Mouse (Mus musculus) neural tube, embryonic 12.5 days (tissue): Measurements from ENCODE around the gene Lipt1. TPM values are rescaled to one million over a fixed set of nuclear protein-coding genes. Genes with fewer than 3 reads are reported as not detected.

Source experiments
- ATAC-seq: fragments of 200-750 bp; cut with Nextera tagmentation; 2 replicates; pipeline ENCODE4 v1.8.0; 2017; ENCODE audit warnings: low read depth, mild to moderate bottlenecking, moderate TSS enrichment, moderate library complexity; ENCODE audit not compliant: low FRiP score
- H3K27ac ChIP-seq: fragments of 300-500 bp; sonication (generic); 2 replicates; pipeline ENCODE4 v1.5.1; 2016
- H3K27me3 ChIP-seq: fragments of 300-500 bp; sonication (generic); replicated peaks from 2 replicates; pipeline ENCODE4 v1.6.1; 2016; ENCODE audit warnings: mild to moderate bottlenecking
- H3K36me3 ChIP-seq: fragments of 300-500 bp; sonication (generic); 2 replicates; pipeline ENCODE4 v1.6.1; 2016; ENCODE audit warnings: mild to moderate bottlenecking
- H3K4me1 ChIP-seq: fragments of 300-500 bp; sonication (generic); 2 replicates; pipeline ENCODE4 v1.6.1; 2016
- H3K4me2 ChIP-seq: fragments of 300-500 bp; sonication (generic); replicated peaks from 2 replicates; pipeline ENCODE4 v1.6.1; 2016; ENCODE audit warnings: mild to moderate bottlenecking
- H3K4me3 ChIP-seq: fragments of 300-500 bp; sonication (generic); 2 replicates; pipeline ENCODE4 v1.5.1; 2016
- H3K9ac ChIP-seq: fragments of 300-500 bp; sonication (generic); 2 replicates; pipeline ENCODE4 v1.6.1; 2016; ENCODE audit warnings: mild to moderate bottlenecking
- H3K9me3 ChIP-seq: fragments of 300-500 bp; sonication (generic); 2 replicates; pipeline ENCODE4 v1.6.1; 2016; ENCODE audit warnings: mild to moderate bottlenecking
- WGBS: fragments of 180-500 bp; shearing (Covaris S2); methylation state at CpG from one replicate; pipeline ENCODE4 v1.1.7; 2016; 5-methylcytosine and 5-hydroxymethylcytosine counted together
- polyA plus RNA-seq: library from polyadenylated mRNA; unstranded; fragments of >200 nt; fragmentation: Nextera tagmentation; extraction: Ambion mirVana; gene quantifications from 2 replicates; pipeline ENCODE4 v1.2.1, GENCODE M21; 2016

Gene Lipt1
- polyA plus RNA-seq: 7.1 and 7.9 TPM in 2 replicates

- ATAC-seq: peak; percentile 54
- Histone ChIP-seq H3K27ac (no peak within 1 kb of the TSS; the same call in 1 of the 2 replicates), H3K4me2 (peak within 1 kb of the TSS; percentile 73), H3K9ac (peak within 1 kb of the TSS; percentile 40), H3K27me3 (peaks cover 3% of the 10 kb centered on the region; the same call in 1 of the 2 replicates), H3K4me1 (no peaks in the 10 kb centered on the region), H3K36me3 (peaks cover 19% of the 10 kb centered on the region), H3K9me3 (peaks cover 7% of the 10 kb centered on the region; the same call in 1 of the 2 replicates), H3K4me3 (peak within 1 kb of the TSS; percentile 50)
- 7% methylated on average over 7 of the region's 7 CpGs for WGBS
Measured at GRCm38 (mm10) chr1:37871704-37872103, at the start of gene Lipt1. Lipt1 (plus strand) TSS chr1:37871738.

DNA sequence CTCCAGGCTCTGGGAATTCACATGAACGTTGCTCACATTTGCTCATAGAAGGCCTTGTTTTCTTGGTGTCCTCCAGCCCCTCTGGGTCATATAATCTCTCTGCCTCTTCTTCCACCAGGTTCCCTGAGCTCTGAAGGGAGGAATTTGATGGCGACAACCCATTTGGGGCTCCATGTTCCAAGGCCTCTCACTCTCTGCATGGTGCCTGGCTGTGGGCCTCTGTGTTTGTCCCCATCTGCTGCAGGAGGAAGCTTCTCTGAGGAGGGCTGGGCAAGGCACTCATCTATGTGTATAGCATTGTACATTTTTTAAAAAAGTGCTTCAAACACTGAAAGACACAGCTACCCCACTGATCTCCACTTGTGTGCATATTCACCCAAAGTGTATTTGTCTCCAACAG lies 39.9 kb upstream of the Lipt1 start:
- Histone ChIP-seq H3K9me3 (no peaks in the 10 kb centered on the region), H3K9ac (no peak overlapping the region), H3K27ac (no peak overlapping the region), H3K4me1 (no peaks in the 10 kb centered on the region), H3K27me3 (no peaks in the 10 kb centered on the region), H3K4me2 (no peak overlapping the region), H3K36me3 (peaks cover 14% of the 10 kb centered on the region), H3K4me3 (no peak overlapping the region)
- WGBS: 49% methylated on average over 2 of the region's 2 CpGs
- no peak for ATAC-seq

- Histone ChIP-seq H3K9me3 (no peaks in the 10 kb centered on the region), H3K4me2 (no peak overlapping the region), H3K27ac (no peak overlapping the region), H3K27me3 (no peaks in the 10 kb centered on the region), H3K4me3 (no peak overlapping the region), H3K36me3 (no peaks in the 10 kb centered on the region), H3K9ac (no peak overlapping the region), H3K4me1 (no peaks in the 10 kb centered on the region)
- 83% methylated on average over 8 of the region's 8 CpGs for WGBS
- ATAC-seq: no peak
Measured at GRCm38 (mm10) chr1:37846878-37847277, 24.7 kb upstream of the Lipt1 start.

- ATAC-seq: no peak
- H3K9ac ChIP-seq: no peak overlapping the region
Measured at GRCm38 (mm10) chr1:37850696-37851095, 20.8 kb upstream of the Lipt1 start.

GRCm38 (mm10) chr1:37864511-37865400 lies 6.8 kb upstream of the Lipt1 start:
- peak overlapping the region; percentile 64 for H3K4me3 ChIP-seq
- H3K9ac ChIP-seq: peak overlapping the region; percentile 67
- no peaks in the 10 kb centered on the region; the same call in 1 of the 2 replicates for H3K27me3 ChIP-seq
- peak overlapping the region; percentile 86 for H3K27ac ChIP-seq
- H3K4me2 ChIP-seq: peak overlapping the region; percentile 70
- peak; percentile 98 for ATAC-seq
- H3K36me3 ChIP-seq: no peaks in the 10 kb centered on the region
- no peaks in the 10 kb centered on the region for H3K9me3 ChIP-seq
- no peaks in the 10 kb centered on the region for H3K4me1 ChIP-seq
- under 1% methylated on average over 90 of the region's 90 CpGs for WGBS

More at GRCm38 (mm10) chr1:37850696-37851095, 20.8 kb upstream of the Lipt1 start:
- H3K4me2 ChIP-seq: no peak overlapping the region
- no peaks in the 10 kb centered on the region for H3K9me3 ChIP-seq
- 51% methylated on average over 2 of the region's 2 CpGs for WGBS
- peaks cover 11% of the 10 kb centered on the region; the same call in 1 of the 2 replicates for H3K36me3 ChIP-seq
- no peak overlapping the region for H3K27ac ChIP-seq
- H3K4me3 ChIP-seq: no peak overlapping the region
- H3K27me3 ChIP-seq: no peaks in the 10 kb centered on the region
- H3K4me1 ChIP-seq: no peaks in the 10 kb centered on the region

DNA sequence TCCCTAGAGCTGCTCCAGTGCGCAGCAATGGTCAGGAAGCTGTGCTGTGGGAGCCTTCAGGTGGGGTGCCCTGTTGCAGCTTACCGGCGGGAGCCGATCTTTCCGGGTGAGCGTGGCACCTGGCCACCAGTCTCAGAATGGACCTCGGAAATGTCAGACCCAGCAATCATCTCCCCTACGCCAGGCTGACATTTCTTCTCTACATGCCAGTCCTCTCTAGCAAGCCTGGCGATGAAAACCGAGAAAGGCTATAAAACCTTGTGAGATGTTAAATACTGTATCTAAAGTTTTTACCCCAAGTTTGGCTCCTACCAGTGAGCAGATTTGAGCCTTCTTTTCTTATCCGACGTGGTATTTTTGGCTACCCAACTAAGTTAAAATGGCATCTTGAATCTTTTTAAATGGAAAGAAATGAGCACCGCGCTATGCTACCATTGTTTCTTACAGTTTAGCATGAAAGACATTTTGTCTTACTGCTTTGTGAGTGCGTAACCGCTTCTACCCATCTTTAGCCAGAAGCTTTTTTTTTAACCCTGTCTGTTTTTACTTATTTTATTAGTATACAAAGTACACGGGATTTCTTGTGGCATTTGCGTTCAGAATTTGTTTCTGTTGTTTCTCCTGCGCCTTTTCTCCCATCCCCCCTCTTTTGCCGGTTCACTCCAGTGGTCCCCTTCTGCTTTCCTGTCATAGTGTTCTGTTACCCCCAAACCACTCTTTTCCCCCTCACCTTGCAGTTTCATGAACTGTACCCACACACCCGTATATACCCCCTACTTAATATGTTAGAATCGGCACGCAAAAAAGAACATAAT lies 5.9 kb upstream of the Lipt1 start:
- ATAC-seq: no peak
- Histone ChIP-seq H3K4me3 (peak overlapping the region; percentile 64), H3K27ac (peak overlapping the region; percentile 57; the same call in 1 of the 2 replicates), H3K36me3 (no peaks in the 10 kb centered on the region), H3K9me3 (no peaks in the 10 kb centered on the region), H3K9ac (peak overlapping the region; percentile 66), H3K27me3 (no peaks in the 10 kb centered on the region; the same call in 1 of the 2 replicates), H3K4me2 (peak overlapping the region; percentile 70), H3K4me1 (no peaks in the 10 kb centered on the region)
- WGBS: 12% methylated on average over 23 of the region's 23 CpGs

GRCm38 (mm10) chr1:37866286-37866685 lies 5.3 kb upstream of the Lipt1 start, which contains the start of gene Tsga10:
Tsga10 (minus strand) TSS chr1:37866429.
- 88% methylated on average over 6 of the region's 6 CpGs for WGBS

DNA sequence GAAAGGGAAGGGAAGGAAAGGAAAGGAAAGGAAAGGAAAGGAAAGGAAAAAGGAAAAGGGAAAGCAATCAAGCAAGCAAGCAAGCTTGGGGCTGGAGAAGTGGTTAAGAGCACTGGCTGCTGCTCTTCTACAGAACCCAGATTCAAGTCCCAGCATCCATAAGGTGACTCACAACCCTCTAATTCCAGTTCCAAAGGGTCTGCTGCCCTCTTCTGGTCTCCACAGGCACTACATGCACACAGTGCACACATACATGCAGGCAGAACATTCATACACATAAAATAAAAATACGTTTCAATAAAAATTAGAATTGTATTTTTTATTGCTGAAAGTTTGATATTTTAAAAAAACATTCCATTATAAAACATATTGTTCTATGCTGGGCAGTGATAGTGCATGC lies 4.5 kb upstream of the Lipt1 start:
- Histone ChIP-seq H3K4me1 (no peaks in the 10 kb centered on the region), H3K27me3 (peaks cover 3% of the 10 kb centered on the region; the same call in 1 of the 2 replicates), H3K4me3 (no peak overlapping the region), H3K27ac (no peak overlapping the region), H3K9me3 (no peaks in the 10 kb centered on the region), H3K36me3 (no peaks in the 10 kb centered on the region), H3K9ac (no peak overlapping the region), H3K4me2 (no peak overlapping the region)
- no peak for ATAC-seq
- 72% methylated on average over 1 of the region's 1 CpGs for whole genome bisulfite sequencing

More at GRCm38 (mm10) chr1:37866286-37866685, 5.3 kb upstream of the Lipt1 start, which contains the start of gene Tsga10:
- ATAC-seq: no peak
- Histone ChIP-seq H3K27me3 (peaks cover 3% of the 10 kb centered on the region; the same call in 1 of the 2 replicates), H3K4me3 (peak within 1 kb of the TSS; percentile 64), H3K27ac (peak within 1 kb of the TSS; percentile 57; the same call in 1 of the 2 replicates), H3K9ac (peak within 1 kb of the TSS; percentile 66), H3K36me3 (no peaks in the 10 kb centered on the region), H3K4me2 (peak within 1 kb of the TSS; percentile 70), H3K4me1 (no peaks in the 10 kb centered on the region), H3K9me3 (no peaks in the 10 kb centered on the region)

- no peaks in the 10 kb centered on the region for H3K4me1 ChIP-seq
- no peaks in the 10 kb centered on the region for H3K9me3 ChIP-seq
- no peak overlapping the region for H3K4me3 ChIP-seq
- H3K27me3 ChIP-seq: peaks cover 3% of the 10 kb centered on the region; the same call in 1 of the 2 replicates
- no peak overlapping the region for H3K4me2 ChIP-seq
- H3K9ac ChIP-seq: no peak overlapping the region
- ATAC-seq: no peak
- no peaks in the 10 kb centered on the region for H3K36me3 ChIP-seq
- WGBS: 73% methylated on average over 10 of the region's 10 CpGs
- no peak overlapping the region for H3K27ac ChIP-seq
Measured at GRCm38 (mm10) chr1:37867684-37868322, 3.7 kb upstream of the Lipt1 start.

DNA sequence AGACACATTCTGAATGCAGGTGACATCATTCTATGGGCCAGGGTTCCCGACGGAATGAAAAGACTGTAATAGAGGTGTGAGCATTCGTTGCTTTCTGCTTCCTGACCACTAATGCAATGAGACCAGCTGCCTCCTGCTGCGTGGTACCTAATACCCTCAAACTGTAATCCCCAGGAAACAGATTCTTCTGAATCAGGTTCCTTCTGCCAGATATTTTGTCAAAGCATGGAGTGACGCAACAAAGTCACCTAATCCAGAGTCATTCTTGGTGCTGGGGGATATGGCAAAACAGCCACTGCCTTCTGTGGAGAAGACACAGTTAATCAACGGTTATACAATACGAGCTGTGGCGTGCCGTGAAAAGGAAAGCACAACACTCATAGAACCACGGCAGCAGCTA lies 2.9 kb upstream of the Lipt1 start:
- Histone ChIP-seq H3K27ac (no peak overlapping the region), H3K4me2 (no peak overlapping the region), H3K9ac (no peak overlapping the region), H3K9me3 (no peaks in the 10 kb centered on the region), H3K4me3 (no peak overlapping the region), H3K36me3 (no peaks in the 10 kb centered on the region), H3K27me3 (peaks cover 3% of the 10 kb centered on the region; the same call in 1 of the 2 replicates), H3K4me1 (no peaks in the 10 kb centered on the region)
- no peak for ATAC-seq
- 58% methylated on average over 10 of the region's 10 CpGs for WGBS

DNA sequence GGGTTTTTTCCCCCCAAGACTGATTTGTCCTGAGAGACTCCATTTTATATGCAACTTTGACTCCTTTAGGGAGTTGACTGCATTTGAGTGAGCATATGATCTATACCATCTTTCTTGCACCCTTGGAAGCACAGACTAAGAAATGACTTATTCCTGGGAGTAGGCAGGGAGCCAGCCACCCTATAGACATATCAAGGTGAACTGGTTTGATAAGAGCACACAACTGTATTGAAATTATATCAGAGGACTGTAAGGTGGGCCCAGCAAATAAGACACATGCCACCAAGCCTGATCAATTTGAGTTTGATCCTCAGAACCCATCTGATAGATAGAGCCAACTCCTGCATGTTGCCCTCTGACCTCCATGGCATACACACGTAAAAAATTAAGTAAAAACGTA lies 2.2 kb upstream of the Lipt1 start:
- no peaks in the 10 kb centered on the region for H3K36me3 ChIP-seq
- WGBS: 51% methylated on average over 2 of the region's 2 CpGs
- no peak for ATAC-seq
- no peak overlapping the region for H3K4me2 ChIP-seq
- no peak overlapping the region for H3K9ac ChIP-seq
- H3K4me1 ChIP-seq: no peaks in the 10 kb centered on the region
- H3K4me3 ChIP-seq: no peak overlapping the region
- no peaks in the 10 kb centered on the region for H3K9me3 ChIP-seq
- peaks cover 3% of the 10 kb centered on the region; the same call in 1 of the 2 replicates for H3K27me3 ChIP-seq
- no peak overlapping the region for H3K27ac ChIP-seq
